In the genomic region with DNA sequence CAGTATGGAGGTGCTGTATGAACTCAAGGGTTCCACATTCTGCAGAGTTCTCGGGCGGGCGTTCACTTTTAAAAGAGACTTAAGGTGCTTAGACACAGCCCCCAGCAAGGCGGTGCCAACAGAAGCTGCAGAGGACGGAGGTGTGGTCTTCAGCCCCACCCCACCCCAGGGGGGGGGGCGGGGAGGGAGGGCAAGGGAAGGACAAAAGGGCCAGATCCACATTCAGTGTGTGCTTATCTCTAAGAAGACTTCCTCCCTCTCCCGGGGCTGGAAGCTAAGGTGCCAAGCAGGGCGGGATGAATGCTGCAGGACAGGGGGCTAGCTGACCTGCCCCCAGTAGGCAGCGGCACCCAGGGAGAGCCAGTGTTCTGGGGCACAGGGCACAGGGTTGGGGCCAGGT, we compare ENCODE assay signal across 10 mouse cellular contexts. TPM values are rescaled to one million over a fixed set of nuclear protein-coding genes. Genes with fewer than 3 reads are reported as not detected.
A peak's percentile ranks its signal among the peaks of the same experiment; 100 is the strongest.
DNase-seq lines count a peak whose midpoint lies in the region; ATAC-seq lines count a peak whose summit lies in the region.
"Had no signal": no experiment of that assay in that cellular context is flagged by ENCODE, and none has a peak within 500 bp of the region (broad histone marks: within the 10 kb centered on the region; RNA-seq: fewer than 3 reads in every experiment).

No protein-coding gene starts in this region.

- DNase-seq in heart, adult 18-20 months = peak; percentile 51 to 59
- DNase-seq in heart, adult 8-10 months (ENCODE audit: low spot score) = no peak
- peak; percentile 80 for DNase-seq in ZHBTc4 (ENCODE audit: low read depth, low spot score)
- peak; percentile 27 to 48 for DNase-seq in lung, postnatal 4 days
- DNase-seq in right cerebral cortex, postnatal 14 days = no peak
- no peak for DNase-seq in thymus, postnatal 25 days
- DNase-seq: adrenal gland, adult 8-10 months; kidney, postnatal 14 days had no signal

- peak; percentile 10 to 23; a peak in 1 of 4 replicates for ATAC-seq in hematopoietic stem cell, adult 5-6 weeks (replicated peaks in 1 of 2; ENCODE audit: insufficient read depth in 1 of 2, low FRiP score in 2 of 2, low TSS enrichment in 1 of 2, low read depth in 1 of 2, poor library complexity in 2 of 2, severe bottlenecking in 2 of 2)
- ATAC-seq in erythroid progenitor cell, adult 5-6 weeks (replicated peaks; ENCODE audit: low FRiP score, poor library complexity, severe bottlenecking) = no peak

RNA-seq across cellular contexts. Expression of a gene that starts 28.5 kb away (rescaled TPM):
- total RNA-seq in heart, adult 18-20 months (2021) = 10 to 100 TPM; 51.1 to 54.8 TPM
- 10 to 100 TPM; 43.6 to 62.3 (median 52.9) TPM for total RNA-seq in heart, adult 8-10 months (2022)
- total RNA-seq in hematopoietic stem cell, adult 5-6 weeks (2017) = 24.5 and 27.3 TPM in 2 replicates
- 127 and 132 TPM in 2 replicates for total RNA-seq in erythroid progenitor cell, adult 5-6 weeks (2015; ENCODE audit: low replicate concordance)
- 81.0 and 108 TPM in 2 replicates for total RNA-seq in erythroid progenitor cell, adult 5-6 weeks (2017; ENCODE audit: low replicate concordance)

Comparison
In these comparisons a context has a peak if more than half of its experiments do, and no peak if none do; other contexts are left out.
1. DNase-seq: peak in heart, adult 18-20 months (2 of 2), ZHBTc4 (single experiment) and lung, postnatal 4 days (2 of 2); none in heart, adult 8-10 months (single experiment), right cerebral cortex, postnatal 14 days (single experiment) and thymus, postnatal 25 days (single experiment).